Mouse (Mus musculus) left cerebral cortex, postnatal 4 days (tissue): ENCODE measurements at regions not wholly inside any gene's neighbourhood (a gene's known extent, or its start where the extent isn't known, plus 50 kb on each side); places are given as distances from the start of the nearest gene placed in this dataset.

ENCODE experiments used
- DNase-seq: peaks from one replicate; pipeline ENCODE4 v3.0.0-alpha.2; 2022
- intact Hi-C: fragments of 180-260 bp; cut with DNase I; formaldehyde crosslinking; loops from one replicate; pipeline ENCODE4 v1.15.1; 2025

DNA sequence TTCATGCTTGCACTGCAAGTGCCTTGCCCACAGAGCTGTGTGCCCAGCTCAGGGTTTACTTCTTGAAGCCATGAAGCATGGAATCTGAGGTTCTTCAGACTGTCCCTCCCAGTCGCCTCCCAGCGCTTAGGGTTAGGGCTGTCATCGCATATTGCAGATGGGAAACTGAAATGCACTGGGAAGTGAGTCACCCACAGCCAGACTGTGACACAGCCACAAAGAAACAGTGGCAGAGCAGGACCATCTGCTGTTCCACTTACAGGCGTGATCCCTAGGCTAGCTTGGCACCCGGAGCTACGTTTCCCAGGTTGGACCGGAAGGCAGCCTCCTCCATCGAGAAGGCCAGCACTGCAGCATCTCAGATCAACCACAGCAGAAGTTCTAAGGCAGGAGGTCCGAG, 228.7 kb downstream of the Emp1 start:
- DNase-seq = no peak
- intact Hi-C loops = no loop called here

DNA sequence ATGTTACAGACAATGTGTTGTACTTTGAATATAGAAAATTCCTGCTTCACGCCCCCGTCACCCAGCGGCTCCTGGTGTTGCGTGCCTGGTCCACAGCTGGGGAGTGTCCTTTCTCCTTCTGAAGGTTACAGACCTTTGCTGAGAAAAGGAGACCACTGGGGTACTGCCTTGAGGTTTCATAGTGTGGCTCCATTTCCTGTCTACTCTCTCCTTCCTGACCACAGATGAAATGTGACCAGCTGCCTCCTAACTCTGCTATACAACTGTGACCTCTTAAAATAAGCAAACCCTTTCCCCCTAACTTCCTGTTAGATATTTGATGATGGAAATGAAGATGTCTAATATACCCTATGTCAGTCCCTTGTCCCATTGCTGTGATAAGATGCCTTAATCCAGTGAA, 234.0 kb downstream of the Emp1 start:
- no peak for DNase-seq
- intact Hi-C loops = no loop called here

DNA sequence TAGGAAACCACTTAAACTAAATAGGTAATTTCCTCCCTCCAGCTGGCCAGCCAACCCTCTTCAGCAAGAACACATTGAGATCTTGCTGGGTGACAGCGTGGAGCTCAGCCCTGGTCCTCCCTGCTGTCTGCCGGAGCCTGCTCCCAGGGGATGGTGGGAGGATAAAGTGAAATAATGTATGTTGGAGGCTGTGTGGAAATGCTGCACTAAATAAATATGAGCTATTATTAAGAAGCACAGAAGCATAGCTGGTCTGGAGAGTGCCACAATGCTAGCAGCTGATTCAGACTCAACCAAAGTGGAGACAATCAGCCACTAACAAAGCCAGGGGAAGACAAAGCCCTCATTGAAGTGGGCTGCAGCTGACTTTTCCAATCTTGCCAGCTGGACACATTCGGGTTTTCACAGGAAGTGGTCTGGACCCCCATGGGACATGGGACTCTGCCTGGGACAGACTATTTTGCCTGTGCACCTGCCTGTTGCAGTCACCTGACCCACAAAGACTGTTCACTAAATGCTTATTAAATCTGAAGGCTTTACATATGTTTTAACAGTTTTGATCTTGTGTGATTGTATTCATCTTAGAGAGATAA, 248.3 kb downstream of the Emp1 start:
- DNase-seq = peak; percentile 2
- intact Hi-C loops = no loop called here

DNA sequence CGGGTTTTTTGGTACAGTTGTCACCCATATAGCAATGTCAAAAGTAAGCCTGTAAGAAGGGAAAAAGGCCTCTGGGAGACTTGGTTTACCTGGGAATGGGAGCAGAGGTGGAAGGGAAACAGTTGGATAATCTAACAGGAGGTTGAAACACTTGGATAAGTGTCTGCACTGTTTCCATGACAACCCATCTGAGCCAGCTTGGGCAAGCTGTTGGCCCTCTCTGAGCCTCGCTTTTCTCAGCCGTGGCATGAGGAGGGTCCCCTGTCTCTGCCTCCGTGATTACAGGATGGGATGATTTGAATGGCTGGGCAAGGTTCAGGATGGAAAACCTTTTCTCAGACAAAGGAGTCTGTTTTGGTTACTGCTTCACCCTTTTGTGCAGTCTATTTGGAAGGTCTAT, 265.6 kb downstream of the Emp1 start:
- DNase-seq = peak; percentile 19
- intact Hi-C loops = no loop called here

DNA sequence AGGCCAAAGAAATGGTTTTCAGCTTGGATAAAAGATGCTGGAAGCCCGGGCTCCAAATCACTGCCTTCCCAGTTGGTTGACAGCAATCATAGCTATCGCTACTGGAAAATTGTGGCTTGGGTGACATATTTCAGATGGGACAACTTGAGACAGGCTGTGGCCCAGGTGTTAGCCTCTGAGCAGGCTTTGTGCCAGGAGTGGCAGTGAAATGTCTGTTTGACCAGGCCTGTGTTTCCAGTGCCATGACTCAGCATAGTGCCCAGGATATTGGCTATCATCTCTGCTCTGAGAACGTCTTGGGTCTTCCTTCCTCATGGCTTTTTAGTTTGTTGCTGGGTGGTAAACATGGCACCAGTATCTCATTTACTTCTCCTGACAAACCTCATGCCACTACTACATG, 266.9 kb downstream of the Emp1 start:
- DNase-seq = peak; percentile 37
- intact Hi-C loops = no loop called here

DNA sequence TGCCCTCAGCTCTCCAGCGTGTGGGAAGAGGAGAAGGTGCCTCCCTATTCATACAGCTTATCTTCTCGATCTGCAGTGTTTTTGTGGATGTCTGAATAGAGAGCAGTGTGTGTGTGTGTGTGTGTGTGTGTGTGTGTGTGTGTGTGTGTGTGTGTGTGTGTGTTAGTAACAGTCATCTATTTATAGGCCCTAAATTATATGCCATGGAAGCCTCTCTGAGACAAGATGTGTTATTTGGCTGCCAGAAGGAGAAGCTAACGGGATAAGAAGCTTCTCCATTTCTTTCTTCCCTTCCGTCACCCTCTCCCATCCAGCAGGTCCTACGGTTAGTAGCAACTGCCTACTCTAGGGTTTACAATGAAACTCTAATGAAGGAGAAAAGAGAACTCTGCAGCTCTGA, 270.3 kb downstream of the Emp1 start:
- intact Hi-C loops = no loop called here
- no peak for DNase-seq

DNA sequence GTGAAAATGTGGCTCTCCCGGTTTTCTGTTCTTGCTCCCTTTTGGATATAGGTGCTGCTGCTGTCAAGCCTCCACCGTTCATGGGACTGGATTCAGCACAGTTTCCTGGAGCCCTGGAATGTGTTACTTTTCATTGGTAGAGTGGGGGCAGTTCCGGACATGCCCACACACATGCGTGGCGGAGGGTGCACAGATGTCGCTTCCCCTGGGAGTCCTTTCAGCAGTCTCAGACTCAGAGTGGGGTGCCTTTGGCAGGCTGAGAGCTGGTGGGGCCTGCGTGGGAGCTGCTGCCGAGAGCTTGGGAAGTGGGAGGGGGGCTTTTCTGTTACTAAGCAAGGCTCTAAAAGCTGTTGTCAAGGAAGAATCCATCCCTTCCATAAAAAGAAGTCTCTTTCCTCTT, 274.3 kb downstream of the Emp1 start:
- DNase-seq = no peak
- intact Hi-C loops = no loop called here

DNA sequence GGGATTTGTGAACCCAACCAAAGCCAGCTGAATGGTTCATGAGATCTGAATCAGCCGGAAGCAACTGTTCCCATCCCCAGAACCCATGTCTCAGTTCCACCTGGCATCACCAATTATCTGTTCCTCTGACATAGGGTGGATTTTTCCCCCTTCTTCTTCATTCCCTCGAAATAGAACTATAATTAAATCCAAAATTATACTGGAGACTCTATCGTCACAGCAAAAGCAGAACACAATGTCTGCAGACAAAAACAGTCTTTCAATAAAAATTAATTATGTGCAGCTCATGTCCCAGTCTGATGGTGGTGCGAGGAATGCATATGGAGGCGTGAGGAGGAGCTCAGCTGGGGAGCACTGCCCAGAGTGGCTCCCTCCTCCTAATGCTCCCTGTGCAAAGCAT, 280.4 kb downstream of the Emp1 start:
- DNase-seq = no peak
- intact Hi-C loops = no loop called here

DNA sequence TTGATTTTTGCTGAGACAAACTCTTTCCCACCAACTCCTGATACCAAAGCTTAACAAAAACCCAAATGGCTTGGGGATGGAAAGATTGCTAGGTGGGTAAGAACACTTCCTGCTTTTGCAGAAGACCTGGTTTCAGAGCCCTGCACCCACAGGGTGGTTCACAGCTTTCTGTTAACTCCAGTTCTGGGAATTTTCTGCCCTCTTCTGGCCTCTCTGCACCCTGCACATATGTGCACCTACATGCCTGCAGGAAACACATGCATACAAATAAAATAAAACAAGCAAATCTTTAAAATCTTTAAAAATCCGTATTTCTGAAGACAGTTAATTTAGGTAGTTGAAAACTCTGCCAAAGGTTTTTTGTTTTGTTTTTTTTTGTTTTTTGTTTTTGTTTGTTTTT, 283.8 kb downstream of the Emp1 start:
- no peak for DNase-seq
- intact Hi-C loops = no loop called here

DNA sequence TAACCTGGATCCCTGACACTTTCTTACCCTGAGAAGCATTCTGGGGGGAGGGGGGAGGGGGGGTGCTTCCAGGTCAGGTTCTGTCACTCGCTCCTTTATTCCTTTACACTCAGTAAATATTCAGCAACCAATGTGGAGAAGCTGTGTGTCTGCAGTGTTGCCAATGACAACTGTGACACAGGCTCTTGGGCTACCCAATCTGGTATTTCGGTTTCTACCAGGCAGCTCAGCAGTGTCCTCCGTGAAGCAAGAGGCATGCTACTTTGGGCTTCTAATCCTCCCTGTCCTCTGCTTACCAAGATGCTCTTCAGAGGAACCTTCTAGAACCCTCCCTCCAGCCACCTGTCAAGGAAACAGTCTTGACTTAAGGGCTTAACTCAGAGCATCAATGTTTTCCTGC, 290.7 kb downstream of the Emp1 start:
- DNase-seq = no peak
- intact Hi-C loops = no loop called here

DNA sequence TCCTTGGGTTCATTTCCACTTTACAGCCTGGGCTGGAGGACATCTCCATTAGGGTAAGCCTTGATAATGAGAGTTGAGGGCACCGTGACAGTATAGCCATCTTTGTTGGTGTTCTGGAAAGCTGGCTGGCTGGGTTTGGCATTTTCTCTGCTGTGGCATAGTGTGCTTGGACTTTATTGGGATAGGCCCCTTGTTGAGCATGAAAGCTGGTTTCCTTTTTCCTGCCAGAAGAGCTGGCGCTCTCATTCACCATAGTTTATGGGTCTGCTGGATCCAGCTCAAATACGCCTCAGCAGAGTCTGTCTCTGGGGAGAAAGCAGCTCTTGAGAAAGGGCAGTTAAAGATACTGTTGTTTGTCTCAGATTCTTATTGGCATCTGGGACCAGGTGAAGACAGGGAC, 300.0 kb downstream of the Emp1 start:
- intact Hi-C loops = no loop called here
- peak; percentile 25 for DNase-seq

DNA sequence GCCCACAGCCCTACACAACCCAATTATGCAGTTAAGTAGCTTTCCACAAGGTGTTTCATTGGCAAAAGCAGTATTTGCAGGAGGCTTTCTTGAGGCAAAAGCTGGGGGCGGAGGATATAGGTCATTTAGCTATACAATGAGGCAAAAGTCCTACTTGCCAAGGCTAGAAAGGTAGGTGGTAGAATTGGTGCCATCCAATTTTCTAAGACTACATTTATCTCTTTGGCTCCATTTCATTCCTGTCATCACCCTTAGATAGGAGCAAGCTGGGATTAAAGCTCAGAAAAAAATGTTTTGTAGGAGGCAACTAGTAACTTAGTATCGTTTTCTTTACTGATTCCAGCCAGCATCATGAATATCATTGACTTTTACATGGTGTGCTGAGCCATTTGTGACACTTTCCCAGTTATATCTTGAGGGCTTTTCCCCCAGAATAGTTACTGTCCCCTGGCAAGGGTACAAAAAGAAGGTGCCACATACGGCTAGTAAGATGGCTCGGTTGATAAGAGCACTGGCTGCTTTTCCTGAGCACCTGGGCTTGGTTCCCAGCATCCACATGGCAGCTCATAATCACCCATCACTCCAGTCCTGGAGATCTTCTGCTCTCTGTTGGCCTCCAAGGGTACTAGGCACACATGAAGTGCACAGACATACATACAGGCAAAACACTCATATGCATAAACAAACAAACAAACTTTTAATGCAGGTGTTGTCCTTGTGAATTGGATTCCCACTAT, 300.6 kb downstream of the Emp1 start:
- intact Hi-C loops = no loop called here
- no peak for DNase-seq
